Mouse (Mus musculus) heart, embryonic 16.5 days (tissue): ENCODE data around the gene Nop2. TPM values are rescaled to one million over a fixed set of nuclear protein-coding genes. Genes with fewer than 3 reads are reported as not detected.
A peak's percentile ranks its signal among the peaks of the same experiment; 100 is the strongest.

ENCODE experiments used
- ATAC-seq: fragments of 200-750 bp; cut with Nextera tagmentation; replicated peaks from 2 replicates; pipeline ENCODE4 v1.8.0; 2017; ENCODE audit warnings: moderate number of reproducible peaks; ENCODE audit not compliant: insufficient read depth, low FRiP score; ENCODE audit errors: extremely low read depth
- H3K27ac ChIP-seq: fragments of 300-500 bp; sonication (generic); 2 replicates; pipeline ENCODE4 v1.5.1; 2014; ENCODE audit warnings: mild to moderate bottlenecking, low read length, control low read depth, moderate library complexity
- H3K27me3 ChIP-seq: fragments of 300-500 bp; sonication (generic); 2 replicates; pipeline ENCODE4 v1.6.1; 2014; ENCODE audit warnings: low read length, mixed read lengths; ENCODE audit not compliant: control insufficient read depth, insufficient read depth
- H3K36me3 ChIP-seq: fragments of 300-500 bp; sonication (generic); 2 replicates; pipeline ENCODE4 v1.6.1; 2014; ENCODE audit not compliant: control insufficient read depth, insufficient read depth
- H3K4me1 ChIP-seq: fragments of 300-500 bp; sonication (generic); 2 replicates; pipeline ENCODE4 v1.6.1; 2014; ENCODE audit warnings: low read length, mixed read lengths; ENCODE audit not compliant: control insufficient read depth, insufficient read depth
- H3K4me2 ChIP-seq: fragments of 300-500 bp; sonication (generic); 2 replicates; pipeline ENCODE4 v1.6.1; 2014; ENCODE audit warnings: low read depth, mild to moderate bottlenecking, control low read depth, low read length
- H3K4me3 ChIP-seq: fragments of 300-500 bp; sonication (generic); 2 replicates; pipeline ENCODE4 v1.5.1; 2014; ENCODE audit warnings: mild to moderate bottlenecking, control low read depth, low read length
- H3K9ac ChIP-seq: fragments of 300-500 bp; sonication (generic); 2 replicates; pipeline ENCODE4 v1.6.1; 2014; ENCODE audit warnings: low read length, control low read depth
- H3K9me3 ChIP-seq: fragments of 300-500 bp; sonication (generic); replicated peaks from 2 replicates; pipeline ENCODE4 v1.6.1; 2016; ENCODE audit warnings: low read length; ENCODE audit not compliant: control insufficient read depth
- WGBS: fragments of 180-500 bp; shearing (Covaris S2); extraction: QIAGEN DNeasy Blood & Tissue Kit; methylation state at CpG from one replicate; pipeline ENCODE4 v1.1.7; 2014; 5-methylcytosine and 5-hydroxymethylcytosine counted together
- polyA plus RNA-seq: library from polyadenylated mRNA; unstranded; fragments of >200 nt; fragmentation: Nextera tagmentation; extraction: Ambion mirVana; gene quantifications from 2 replicates; pipeline ENCODE4 v1.2.1, GENCODE M21; 2015

The Nop2 gene
- polyA plus RNA-seq, 1 experiment from 2014 or later: 45.8 TPM

DNA sequence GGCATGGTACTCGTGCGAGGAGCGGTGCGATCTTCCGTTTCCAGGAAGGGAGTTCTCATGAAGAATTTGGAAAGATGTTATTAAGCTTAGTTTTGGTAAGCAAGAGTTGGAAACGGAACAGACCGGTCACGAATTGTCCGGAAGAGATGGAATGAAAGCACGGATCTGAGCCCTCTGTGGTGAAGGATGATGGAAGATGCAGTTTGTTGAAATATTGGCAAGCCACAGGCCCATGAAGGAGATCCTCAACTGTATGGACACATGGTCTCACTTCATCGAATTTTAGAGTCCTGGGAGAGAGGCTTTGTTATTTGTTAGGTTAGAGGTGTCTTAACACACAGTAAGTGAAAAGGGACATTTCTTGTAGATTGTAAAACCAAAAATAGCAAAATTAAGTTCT, 761 bp downstream of the Nop2 start:
- peak overlapping the region; percentile 97 for H3K4me3 ChIP-seq
- 5% methylated on average over 11 of the region's 11 CpGs for WGBS
- peak overlapping the region; percentile 94 for H3K9ac ChIP-seq
- H3K27me3 ChIP-seq: no peaks in the 10 kb centered on the region
- peak overlapping the region; percentile 68; the same call in 1 of the 2 replicates for H3K27ac ChIP-seq
- H3K4me2 ChIP-seq: peak overlapping the region; percentile 96
- H3K4me1 ChIP-seq: peaks cover 4% of the 10 kb centered on the region; the same call in 1 of the 2 replicates
- ATAC-seq: no peak
- peaks cover 54% of the 10 kb centered on the region for H3K36me3 ChIP-seq
- no peaks in the 10 kb centered on the region for H3K9me3 ChIP-seq

DNA sequence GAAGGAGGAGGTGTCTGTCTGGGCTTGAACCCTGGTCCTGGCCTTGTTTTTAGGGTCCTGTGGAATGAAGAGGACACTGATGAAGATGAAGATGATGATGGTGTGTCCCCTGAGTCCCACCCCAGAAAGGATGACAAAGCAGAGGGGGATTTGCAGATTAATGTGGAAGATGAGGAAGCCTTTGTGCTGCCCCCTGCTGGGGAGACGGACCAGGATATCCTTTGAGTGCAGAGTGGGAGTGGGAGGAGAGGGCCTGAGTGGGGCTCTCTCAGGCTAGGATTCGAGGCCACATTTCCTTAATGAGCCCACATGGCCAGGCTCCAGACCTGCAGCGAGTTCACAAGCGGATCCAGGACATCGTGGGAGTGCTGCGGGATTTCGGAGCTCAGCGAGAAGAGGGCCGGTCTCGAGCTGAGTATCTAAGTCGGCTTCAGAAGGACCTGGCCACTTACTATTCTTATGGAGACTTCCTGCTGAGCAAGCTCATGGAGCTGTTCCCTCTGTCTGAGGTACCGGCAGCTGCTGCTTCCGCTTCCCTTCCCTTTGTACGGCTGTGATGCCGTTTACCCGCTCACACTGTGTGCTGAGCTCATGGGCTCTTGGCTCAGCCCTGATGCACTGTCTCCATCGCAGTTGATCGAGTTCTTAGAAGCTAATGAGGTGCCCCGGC, 5.4 kb downstream of the Nop2 start:
- Histone ChIP-seq H3K4me1 (no peaks in the 10 kb centered on the region), H3K9me3 (no peaks in the 10 kb centered on the region), H3K36me3 (peaks cover 74% of the 10 kb centered on the region), H3K27me3 (no peaks in the 10 kb centered on the region), H3K9ac (no peak overlapping the region), H3K27ac (no peak overlapping the region), H3K4me2 (no peak overlapping the region), H3K4me3 (no peak overlapping the region)
- 91% methylated on average over 19 of the region's 19 CpGs for WGBS
- ATAC-seq: no peak

DNA sequence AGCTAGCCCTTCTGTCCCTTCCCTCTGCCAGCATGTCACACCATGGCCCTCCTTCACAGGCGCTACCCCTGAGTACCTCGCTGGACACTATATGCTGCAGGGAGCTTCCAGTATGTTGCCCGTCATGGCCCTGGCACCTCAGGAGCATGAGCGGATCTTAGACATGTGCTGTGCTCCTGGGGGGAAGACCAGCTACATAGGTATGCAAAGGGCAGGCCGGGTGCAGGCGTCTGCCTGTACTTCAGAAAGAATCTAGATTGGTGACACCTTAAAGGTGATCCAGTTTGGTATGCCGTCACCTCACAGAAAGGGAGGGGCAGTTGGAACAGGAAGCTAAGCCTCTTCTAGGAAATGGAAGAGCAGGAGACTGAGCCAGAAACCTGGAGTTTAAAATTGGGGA, 8.0 kb downstream of the Nop2 start:
- H3K27ac ChIP-seq: no peak overlapping the region
- H3K4me2 ChIP-seq: no peak overlapping the region
- H3K9ac ChIP-seq: no peak overlapping the region
- H3K36me3 ChIP-seq: peaks cover 73% of the 10 kb centered on the region
- H3K27me3 ChIP-seq: no peaks in the 10 kb centered on the region
- no peak for ATAC-seq
- no peaks in the 10 kb centered on the region for H3K9me3 ChIP-seq
- 87% methylated on average over 7 of the region's 7 CpGs for WGBS
- no peak overlapping the region for H3K4me3 ChIP-seq
- peaks cover 3% of the 10 kb centered on the region; the same call in 1 of the 2 replicates for H3K4me1 ChIP-seq

GRCm38 (mm10) chr6:125142436-125142835, 10.7 kb downstream of the Nop2 start:
- Histone ChIP-seq H3K36me3 (peaks cover 51% of the 10 kb centered on the region), H3K4me3 (no peak overlapping the region), H3K4me2 (no peak overlapping the region), H3K4me1 (peaks cover 23% of the 10 kb centered on the region), H3K9me3 (no peaks in the 10 kb centered on the region), H3K27me3 (no peaks in the 10 kb centered on the region), H3K9ac (no peak overlapping the region), H3K27ac (no peak overlapping the region)
- no peak for ATAC-seq
- whole genome bisulfite sequencing: 86% methylated on average over 8 of the region's 8 CpGs

- H3K4me2 ChIP-seq: no peak overlapping the region
- H3K9me3 ChIP-seq: no peaks in the 10 kb centered on the region
- H3K4me1 ChIP-seq: peaks cover 29% of the 10 kb centered on the region
- H3K27ac ChIP-seq: no peak overlapping the region
- ATAC-seq: no peak
- WGBS: 78% methylated on average over 3 of the region's 3 CpGs
- H3K9ac ChIP-seq: no peak overlapping the region
- H3K4me3 ChIP-seq: no peak overlapping the region
- peaks cover 45% of the 10 kb centered on the region for H3K36me3 ChIP-seq
- no peaks in the 10 kb centered on the region for H3K27me3 ChIP-seq
Measured at GRCm38 (mm10) chr6:125143128-125143527, 11.4 kb downstream of the Nop2 start.

GRCm38 (mm10) chr6:125143904-125144303, 12.2 kb downstream of the Nop2 start:
- Histone ChIP-seq H3K27ac (no peak overlapping the region), H3K4me2 (no peak overlapping the region), H3K36me3 (peaks cover 38% of the 10 kb centered on the region), H3K27me3 (no peaks in the 10 kb centered on the region), H3K4me3 (no peak overlapping the region), H3K4me1 (peaks cover 37% of the 10 kb centered on the region), H3K9me3 (no peaks in the 10 kb centered on the region), H3K9ac (no peak overlapping the region)
- WGBS: 82% methylated on average over 9 of the region's 9 CpGs
- no peak for ATAC-seq

DNA sequence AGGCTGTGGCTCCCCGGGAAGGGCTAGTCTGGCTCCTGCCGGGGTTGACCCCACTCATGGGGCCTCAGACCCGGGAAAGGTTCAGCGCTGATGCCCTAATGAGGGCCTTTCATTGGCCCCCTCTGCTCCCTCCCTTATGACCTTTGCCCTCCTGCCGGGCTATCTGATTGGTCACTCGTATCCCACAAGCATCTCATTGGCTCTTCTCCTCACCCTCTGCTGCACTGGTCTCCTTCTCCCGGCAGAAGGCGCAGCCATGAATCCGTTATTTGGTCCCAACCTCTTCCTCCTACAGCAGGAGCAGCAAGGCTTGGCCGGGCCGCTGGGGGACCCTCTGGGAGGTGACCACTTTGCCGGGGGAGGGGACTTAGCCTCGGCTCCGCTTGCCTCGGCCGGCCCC, 13.3 kb downstream of the Nop2 start, which contains the start of gene Iffo1:
Gene Iffo1 (plus strand): TSS at position 241 of the 400 bp plus-strand sequence.
- H3K27ac ChIP-seq: peak within 1 kb of the TSS; percentile 95
- H3K4me3 ChIP-seq: peak within 1 kb of the TSS; percentile 70
- peak; percentile 79 for ATAC-seq
- peaks cover 27% of the 10 kb centered on the region for H3K36me3 ChIP-seq
- WGBS: under 1% methylated on average over 16 of the region's 16 CpGs
- H3K9me3 ChIP-seq: no peaks in the 10 kb centered on the region
- no peaks in the 10 kb centered on the region for H3K27me3 ChIP-seq
- H3K9ac ChIP-seq: peak within 1 kb of the TSS; percentile 84
- H3K4me2 ChIP-seq: peak within 1 kb of the TSS; percentile 79
- peaks cover 47% of the 10 kb centered on the region for H3K4me1 ChIP-seq

DNA sequence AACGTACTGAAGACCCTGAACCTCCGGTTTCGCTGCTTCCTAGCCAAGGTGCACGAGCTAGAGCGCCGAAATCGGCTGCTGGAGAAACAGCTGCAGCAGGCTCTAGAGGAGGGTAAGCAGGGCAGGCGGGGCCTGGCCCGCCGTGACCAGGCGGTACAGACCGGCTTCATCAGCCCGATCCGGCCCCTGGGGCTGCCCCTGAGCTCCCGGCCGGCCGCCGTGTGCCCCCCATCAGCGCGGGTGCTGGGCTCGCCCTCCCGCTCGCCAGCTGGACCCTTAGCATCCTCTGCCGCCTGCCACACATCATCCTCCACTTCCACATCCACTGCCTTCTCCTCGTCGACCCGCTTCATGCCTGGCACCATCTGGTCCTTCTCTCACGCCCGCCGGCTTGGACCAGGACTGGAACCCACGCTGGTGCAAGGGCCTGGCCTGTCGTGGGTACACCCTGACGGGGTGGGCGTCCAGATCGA, 13.8 kb downstream of the Nop2 start:
- WGBS: 2% methylated on average over 30 of the region's 35 CpGs
- H3K9ac ChIP-seq: peak overlapping the region; percentile 84
- peaks cover 47% of the 10 kb centered on the region for H3K4me1 ChIP-seq
- peaks cover 26% of the 10 kb centered on the region for H3K36me3 ChIP-seq
- ATAC-seq: peak; percentile 8
- H3K27ac ChIP-seq: peak overlapping the region; percentile 82
- no peaks in the 10 kb centered on the region for H3K27me3 ChIP-seq
- peak overlapping the region; percentile 79 for H3K4me2 ChIP-seq
- H3K4me3 ChIP-seq: peak overlapping the region; percentile 70
- no peaks in the 10 kb centered on the region for H3K9me3 ChIP-seq

DNA sequence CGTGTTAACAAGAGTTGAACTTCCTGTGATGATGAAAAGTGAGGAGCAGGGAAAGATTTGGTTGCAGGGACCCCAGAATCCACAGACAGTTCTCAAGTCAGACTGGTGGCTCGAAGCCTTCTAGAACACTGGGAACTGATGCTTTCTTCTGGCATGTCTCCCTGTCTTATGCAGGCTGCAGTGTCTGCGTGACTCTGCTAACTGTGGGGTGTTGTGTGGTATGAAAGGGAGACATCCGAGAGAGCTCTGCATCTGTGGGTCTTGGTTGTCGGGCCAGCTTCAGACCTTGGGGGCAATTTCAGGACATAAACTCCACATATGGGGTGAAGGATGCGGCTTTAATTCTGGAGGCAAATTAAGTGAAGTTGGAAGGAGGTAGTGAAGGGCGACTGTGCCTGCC, 14.4 kb downstream of the Nop2 start:
- 46% methylated on average over 7 of the region's 7 CpGs for WGBS
- H3K9me3 ChIP-seq: no peaks in the 10 kb centered on the region
- peak overlapping the region; percentile 70 for H3K4me3 ChIP-seq
- H3K4me1 ChIP-seq: peaks cover 47% of the 10 kb centered on the region
- peak overlapping the region; percentile 79 for H3K4me2 ChIP-seq
- H3K36me3 ChIP-seq: peaks cover 22% of the 10 kb centered on the region
- H3K27me3 ChIP-seq: no peaks in the 10 kb centered on the region
- peak overlapping the region; percentile 84 for H3K9ac ChIP-seq
- H3K27ac ChIP-seq: peak overlapping the region; percentile 95
- no peak for ATAC-seq
